Mouse (Mus musculus): ENCODE measurements around the gene Pqlc3. TPM values are rescaled to one million over a fixed set of nuclear protein-coding genes. Genes with fewer than 3 reads are reported as not detected.
A peak's percentile ranks its signal among the peaks of the same experiment; 100 is the strongest.

The Pqlc3 gene
- polyA plus RNA-seq, 1 experiment, result 145 TPM

GRCm38 (mm10) chr12:17011100-17011870 is 11.1 kb upstream of the Pqlc3 start, which contains the start of gene 2410004P03Rik:
Gene 2410004P03Rik, minus strand, starts transcription at chr12:17011727.
- Histone ChIP-seq H3K4me3 (ENCODE audit: insufficient read depth, low read length) (peak within 1 kb of the TSS; percentile 64), H3K4me1 (ENCODE audit: control insufficient read depth, insufficient read depth, low read length) (no peaks in the 10 kb centered on the region), H3K27ac (ENCODE audit: insufficient read depth, low read depth, low read length) (no peak within 1 kb of the TSS)
- TF ChIP-seq POLR2A (IDR thresholded peaks at IDR 0.05; ENCODE audit: borderline replicate concordance, low read depth, low read length) (no peak), CTCF (IDR thresholded peaks at IDR 0.05; ENCODE audit: low read depth, low read length) (peak; percentile 88)

GRCm38 (mm10) chr12:17009466-17009865 is 9.3 kb upstream of the Pqlc3 start:
- H3K4me3 ChIP-seq (ENCODE audit: insufficient read depth, low read length), result no peak overlapping the region
- no peak overlapping the region for H3K27ac ChIP-seq (ENCODE audit: insufficient read depth, low read depth, low read length)
- no peaks in the 10 kb centered on the region for H3K4me1 ChIP-seq (ENCODE audit: control insufficient read depth, insufficient read depth, low read length)
- TF ChIP-seq POLR2A (IDR thresholded peaks at IDR 0.05; ENCODE audit: borderline replicate concordance, low read depth, low read length) (no peak), CTCF (IDR thresholded peaks at IDR 0.05; ENCODE audit: low read depth, low read length) (no peak)

GRCm38 (mm10) chr12:17001211-17001610 is 1.0 kb upstream of the Pqlc3 start:
- Histone ChIP-seq H3K27ac (ENCODE audit: insufficient read depth, low read depth, low read length) (peak overlapping the region; percentile 88), H3K4me3 (ENCODE audit: insufficient read depth, low read length) (no peak overlapping the region), H3K4me1 (ENCODE audit: control insufficient read depth, insufficient read depth, low read length) (peaks cover 19% of the 10 kb centered on the region)
- no peak for TF ChIP-seq POLR2A (IDR thresholded peaks at IDR 0.05; ENCODE audit: borderline replicate concordance, low read depth, low read length)
- no peak for TF ChIP-seq CTCF (IDR thresholded peaks at IDR 0.05; ENCODE audit: low read depth, low read length)

DNA sequence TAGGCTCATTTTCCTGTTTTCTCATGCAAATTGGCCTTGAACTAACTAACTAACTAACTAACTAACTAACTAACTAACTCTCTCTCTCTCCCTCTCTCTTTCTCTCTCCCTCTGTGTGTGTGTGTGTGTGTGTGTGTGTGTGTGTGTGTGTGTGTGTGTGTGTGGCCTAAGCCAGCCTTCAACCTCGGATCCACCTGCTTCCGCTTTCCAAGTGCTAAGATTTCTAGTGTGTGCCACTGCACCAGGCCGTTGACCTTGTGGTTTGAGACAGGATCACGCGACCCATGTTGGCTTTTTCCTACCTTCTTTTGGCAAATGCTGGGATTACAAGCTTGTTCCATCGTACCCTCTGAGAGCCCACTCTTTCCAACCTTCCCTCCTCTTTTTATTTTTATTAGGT is 420 bp upstream of the Pqlc3 start:
- peak overlapping the region; percentile 88 for H3K27ac ChIP-seq (ENCODE audit: insufficient read depth, low read depth, low read length)

DNA sequence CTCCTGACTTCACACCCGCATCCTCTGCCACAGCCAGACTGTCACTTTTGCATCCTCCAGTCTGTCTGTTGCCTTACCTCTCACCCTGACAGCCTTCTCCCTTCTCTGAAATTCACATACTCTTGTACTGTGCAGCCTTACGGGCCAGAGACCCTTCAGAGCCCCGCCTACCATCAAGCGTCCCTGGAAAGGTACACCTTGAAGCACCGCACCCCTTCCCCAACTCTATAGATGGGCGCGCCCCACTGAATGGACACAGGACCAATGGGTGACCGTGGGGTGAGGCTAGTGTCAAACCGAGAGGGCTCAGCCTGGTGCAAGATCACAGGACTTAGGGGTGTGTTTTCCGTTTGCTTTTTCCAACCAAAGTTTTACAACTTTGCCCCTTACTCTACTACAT is 1.1 kb downstream of the Pqlc3 start:
- Histone ChIP-seq H3K4me3 (ENCODE audit: insufficient read depth, low read length) (peak overlapping the region; percentile 76), H3K4me1 (ENCODE audit: control insufficient read depth, insufficient read depth, low read length) (peaks cover 19% of the 10 kb centered on the region), H3K27ac (ENCODE audit: insufficient read depth, low read depth, low read length) (0 out of 2 replicates have a peak overlapping the region, but pooled peaks have one; percentile 50)
- no peak for TF ChIP-seq POLR2A (IDR thresholded peaks at IDR 0.05; ENCODE audit: borderline replicate concordance, low read depth, low read length)
- no peak for TF ChIP-seq CTCF (IDR thresholded peaks at IDR 0.05; ENCODE audit: low read depth, low read length)

More for the DNA sequence above, 420 bp upstream of the Pqlc3 start:
- TF ChIP-seq CTCF (IDR thresholded peaks at IDR 0.05; ENCODE audit: low read depth, low read length), result no peak
- no peak for TF ChIP-seq POLR2A (IDR thresholded peaks at IDR 0.05; ENCODE audit: borderline replicate concordance, low read depth, low read length)
- H3K4me1 ChIP-seq (ENCODE audit: control insufficient read depth, insufficient read depth, low read length), result peaks cover 19% of the 10 kb centered on the region
- H3K4me3 ChIP-seq (ENCODE audit: insufficient read depth, low read length), result peak overlapping the region; percentile 76

GRCm38 (mm10) chr12:16996886-16997462 is 3.2 kb downstream of the Pqlc3 start:
- TF ChIP-seq POLR2A (IDR thresholded peaks at IDR 0.05; ENCODE audit: borderline replicate concordance, low read depth, low read length) (no peak), CTCF (IDR thresholded peaks at IDR 0.05; ENCODE audit: low read depth, low read length) (no peak)
- Histone ChIP-seq H3K4me1 (ENCODE audit: control insufficient read depth, insufficient read depth, low read length) (peaks cover 23% of the 10 kb centered on the region), H3K4me3 (ENCODE audit: insufficient read depth, low read length) (no peak overlapping the region), H3K27ac (ENCODE audit: insufficient read depth, low read depth, low read length) (no peak overlapping the region)

DNA sequence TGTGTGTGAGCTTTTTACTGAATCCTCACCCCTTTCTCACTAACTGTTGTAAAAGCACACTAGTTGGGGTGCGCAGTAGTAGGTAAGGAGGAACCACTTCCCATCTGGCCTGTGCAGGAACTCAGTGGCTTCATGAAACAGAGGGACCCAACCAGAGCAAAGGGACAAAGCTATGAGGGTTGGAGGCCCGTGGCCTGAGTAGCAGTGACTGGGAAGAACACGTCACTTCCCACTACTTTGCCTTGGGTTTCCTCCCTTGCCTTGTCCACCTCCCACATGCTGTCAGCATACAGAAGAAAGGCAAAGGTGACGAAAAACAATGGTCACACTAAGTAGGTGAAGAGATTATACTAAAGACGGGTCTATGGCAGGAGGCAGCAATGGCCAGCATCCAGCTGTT is 3.9 kb downstream of the Pqlc3 start:
- Histone ChIP-seq H3K27ac (ENCODE audit: insufficient read depth, low read depth, low read length) (no peak overlapping the region), H3K4me3 (ENCODE audit: insufficient read depth, low read length) (no peak overlapping the region), H3K4me1 (ENCODE audit: control insufficient read depth, insufficient read depth, low read length) (peaks cover 20% of the 10 kb centered on the region)
- TF ChIP-seq CTCF (IDR thresholded peaks at IDR 0.05; ENCODE audit: low read depth, low read length) (no peak), POLR2A (IDR thresholded peaks at IDR 0.05; ENCODE audit: borderline replicate concordance, low read depth, low read length) (no peak)

DNA sequence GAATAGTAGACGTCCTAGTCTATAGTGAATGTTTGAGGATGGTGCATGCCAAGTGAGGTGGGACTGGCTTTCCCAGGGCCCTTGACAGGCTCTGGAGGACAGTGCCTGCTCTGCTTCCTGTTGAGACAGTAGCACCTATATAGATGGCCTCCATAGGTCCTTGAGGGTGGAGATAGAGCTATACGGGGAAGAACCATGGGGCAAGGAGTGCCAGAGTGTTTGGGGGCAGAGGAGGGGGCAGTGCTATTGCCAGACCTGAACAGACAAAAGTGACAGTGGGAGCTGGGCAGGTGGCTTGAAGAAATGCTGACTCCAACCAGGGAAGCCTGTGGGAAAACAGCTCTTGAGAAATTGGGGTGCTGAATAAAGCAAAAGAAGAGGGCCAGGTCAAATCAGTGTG is 5.9 kb downstream of the Pqlc3 start:
- H3K4me1 ChIP-seq (ENCODE audit: control insufficient read depth, insufficient read depth, low read length), result peaks cover 12% of the 10 kb centered on the region

GRCm38 (mm10) chr12:16992355-16992754 is 7.9 kb downstream of the Pqlc3 start:
- TF ChIP-seq POLR2A (IDR thresholded peaks at IDR 0.05; ENCODE audit: borderline replicate concordance, low read depth, low read length) (no peak), CTCF (IDR thresholded peaks at IDR 0.05; ENCODE audit: low read depth, low read length) (no peak)
- H3K4me3 ChIP-seq (ENCODE audit: insufficient read depth, low read length), result no peak overlapping the region
- H3K27ac ChIP-seq (ENCODE audit: insufficient read depth, low read depth, low read length), result no peak overlapping the region
- peaks cover 4% of the 10 kb centered on the region for H3K4me1 ChIP-seq (ENCODE audit: control insufficient read depth, insufficient read depth, low read length)

More for the DNA sequence above, 5.9 kb downstream of the Pqlc3 start:
- H3K4me3 ChIP-seq (ENCODE audit: insufficient read depth, low read length), result no peak overlapping the region
- H3K27ac ChIP-seq (ENCODE audit: insufficient read depth, low read depth, low read length), result no peak overlapping the region
- TF ChIP-seq POLR2A (IDR thresholded peaks at IDR 0.05; ENCODE audit: borderline replicate concordance, low read depth, low read length) (no peak), CTCF (IDR thresholded peaks at IDR 0.05; ENCODE audit: low read depth, low read length) (no peak)

GRCm38 (mm10) chr12:16991376-16991775 is 8.8 kb downstream of the Pqlc3 start:
- TF ChIP-seq CTCF (IDR thresholded peaks at IDR 0.05; ENCODE audit: low read depth, low read length) (no peak), POLR2A (IDR thresholded peaks at IDR 0.05; ENCODE audit: borderline replicate concordance, low read depth, low read length) (no peak)
- H3K27ac ChIP-seq (ENCODE audit: insufficient read depth, low read depth, low read length), result no peak overlapping the region
- H3K4me1 ChIP-seq (ENCODE audit: control insufficient read depth, insufficient read depth, low read length), result peaks cover 4% of the 10 kb centered on the region
- H3K4me3 ChIP-seq (ENCODE audit: insufficient read depth, low read length), result no peak overlapping the region

Data from bone marrow macrophage, adult 2 months (primary cell).